Comparison of ENCODE assay signal across 11 mouse cellular contexts in genomic region chrX:57260744-57261143, GRCm38 (mm10). TPM values are rescaled to one million over a fixed set of nuclear protein-coding genes. Genes with fewer than 3 reads are reported as not detected.
DNase-seq lines count a peak whose midpoint lies in the region; ATAC-seq lines count a peak whose summit lies in the region.
"Had no signal": no experiment of that assay in that cellular context is flagged by ENCODE, and none has a peak within 500 bp of the region (broad histone marks: within the 10 kb centered on the region; RNA-seq: fewer than 3 reads in every experiment).

No protein-coding gene starts in this region.

- H3K4me3 ChIP-seq in forebrain, embryonic 14.5 days (ENCODE audit: low read depth, low read length): no peak overlapping the region
- H3K4me3 ChIP-seq in forebrain, embryonic 13.5 days: no peak overlapping the region

- no peaks in the 10 kb centered on the region for H3K9me3 ChIP-seq in forebrain, embryonic 14.5 days (replicated peaks; ENCODE audit: control insufficient read depth, low read length)
- H3K9me3 ChIP-seq in forebrain, embryonic 13.5 days (replicated peaks): no peaks in the 10 kb centered on the region

- 0 out of 2 replicates have a peak, but pooled peaks have one; percentile 29 for ATAC-seq in forebrain, embryonic 14.5 days
- no peak for ATAC-seq in forebrain, embryonic 13.5 days

- H3K27me3 ChIP-seq in forebrain, embryonic 14.5 days (replicated peaks; ENCODE audit: control insufficient read depth, insufficient read depth, low read length): no peaks in the 10 kb centered on the region
- H3K27me3 ChIP-seq in forebrain, embryonic 13.5 days: no peaks in the 10 kb centered on the region

- WGBS in forebrain, embryonic 14.5 days: 66% methylated on average over 2 of the region's 2 CpGs
- WGBS in forebrain, embryonic 13.5 days: 49% methylated on average over 2 of the region's 2 CpGs

- intact Hi-C loops in left cerebral cortex, postnatal 25 days (cut with DNase I): loop anchor here (1.0 kb wide), 1 partner anchor 41 kb away; no protein-coding TSS in a partner anchor
- intact Hi-C loops in left cerebral cortex, postnatal 10 days (cut with DNase I): no loop called here

- H3K27ac ChIP-seq in forebrain, embryonic 14.5 days (ENCODE audit: low read depth, low read length): no peak overlapping the region
- H3K27ac ChIP-seq in forebrain, embryonic 13.5 days: no peak overlapping the region

- DNase-seq in forebrain, embryonic 14.5 days (ENCODE audit: low spot score): peak; percentile 38
- peak; percentile 8 to 37 for DNase-seq in left cerebral cortex, postnatal 25 days (ENCODE audit: low spot score in 2 of 2)
- DNase-seq in left cerebral cortex, postnatal 10 days (ENCODE audit: extremely low spot score in 1 of 2, low spot score in 2 of 2): no peak
- peak; percentile 18 to 38 for DNase-seq in CD8-positive naive resting alpha-beta T cell, adult 2 months (ENCODE audit: low read depth in 2 of 2, low spot score in 2 of 2)
- peak; percentile 38 for DNase-seq in retina, embryonic 14.5 days (ENCODE audit: low spot score)
- no peak for DNase-seq in frontal cortex, postnatal 10 days (ENCODE audit: low spot score in 2 of 2)
- DNase-seq in heart, postnatal 4 days: no peak

- H3K4me1 ChIP-seq in forebrain, embryonic 14.5 days (ENCODE audit: control insufficient read depth, insufficient read depth, low read length): no peaks in the 10 kb centered on the region
- no peaks in the 10 kb centered on the region for H3K4me1 ChIP-seq in forebrain, embryonic 13.5 days

- no peaks in the 10 kb centered on the region for H3K36me3 ChIP-seq in forebrain, embryonic 14.5 days (ENCODE audit: control insufficient read depth, insufficient read depth, low read length)
- H3K36me3 ChIP-seq in forebrain, embryonic 13.5 days (ENCODE audit: poor library complexity, severe bottlenecking): no peaks in the 10 kb centered on the region

- no peak overlapping the region for H3K4me2 ChIP-seq in forebrain, embryonic 14.5 days (ENCODE audit: low read length)
- no peak overlapping the region for H3K4me2 ChIP-seq in forebrain, embryonic 13.5 days

- H3K9ac ChIP-seq in forebrain, embryonic 14.5 days (ENCODE audit: low read length): no peak overlapping the region
- H3K9ac ChIP-seq in forebrain, embryonic 13.5 days: no peak overlapping the region

RNA-seq across cellular contexts. Expression of gene Cd40lg, which starts 48.8 kb away (rescaled TPM):
- not detected in 2 replicates for polyA plus RNA-seq in forebrain, embryonic 14.5 days (2014; fragmentation: Nextera tagmentation; extraction: Ambion mirVana)
- polyA plus RNA-seq in forebrain, embryonic 13.5 days (2015; fragmentation: Nextera tagmentation; extraction: Ambion mirVana): not detected in 2 replicates
- not detected for total RNA-seq in left cerebral cortex, postnatal 25 days (2021)
- total RNA-seq in left cerebral cortex, postnatal 10 days (2021): not detected
- not detected for total RNA-seq in heart, postnatal 4 days (2021)
- total RNA-seq: left cerebral cortex, adult 18-20 months; megakaryocyte-erythroid progenitor cell, adult 5-6 weeks had no signal
- polyA plus RNA-seq: gonadal fat pad, adult 2 months had no signal

Comparison
In these comparisons a context has a peak if more than half of its experiments do, and no peak if none do; other contexts are left out.
1. DNase-seq: peak in forebrain, embryonic 14.5 days (single experiment), left cerebral cortex, postnatal 25 days (2 of 2), CD8-positive naive resting alpha-beta T cell, adult 2 months (2 of 2) and retina, embryonic 14.5 days (single experiment); none in left cerebral cortex, postnatal 10 days (0 of 2), frontal cortex, postnatal 10 days (0 of 2) and heart, postnatal 4 days (single experiment).